Mouse (Mus musculus) midbrain, embryonic 15.5 days (tissue): Measurements from ENCODE around the gene Kat2a. TPM values are rescaled to one million over a fixed set of nuclear protein-coding genes. Genes with fewer than 3 reads are reported as not detected.
A peak's percentile ranks its signal among the peaks of the same experiment; 100 is the strongest.

Experiments
- ATAC-seq: fragments of 200-750 bp; cut with Nextera tagmentation; replicated peaks from 2 replicates; pipeline ENCODE4 v1.8.0; 2017; ENCODE audit warnings: moderate TSS enrichment
- H3K27ac ChIP-seq: fragments of 300-500 bp; sonication (generic); 2 replicates; pipeline ENCODE4 v1.5.1; 2015; ENCODE audit warnings: mild to moderate bottlenecking, inconsistent platforms
- H3K27me3 ChIP-seq: fragments of 300-500 bp; sonication (generic); replicated peaks from 2 replicates; pipeline ENCODE4 v1.6.1; 2015; ENCODE audit warnings: inconsistent platforms
- H3K36me3 ChIP-seq: fragments of 300-500 bp; sonication (generic); replicated peaks from 2 replicates; pipeline ENCODE4 v1.6.1; 2015; ENCODE audit warnings: inconsistent platforms
- H3K4me1 ChIP-seq: fragments of 300-500 bp; sonication (generic); 2 replicates; pipeline ENCODE4 v1.6.1; 2015; ENCODE audit warnings: inconsistent platforms
- H3K4me2 ChIP-seq: fragments of 300-500 bp; sonication (generic); 2 replicates; pipeline ENCODE4 v1.6.1; 2015; ENCODE audit warnings: inconsistent platforms, mild to moderate bottlenecking, moderate library complexity
- H3K4me3 ChIP-seq: fragments of 300-500 bp; sonication (generic); 2 replicates; pipeline ENCODE4 v1.5.1; 2015; ENCODE audit warnings: mild to moderate bottlenecking, inconsistent platforms
- H3K9ac ChIP-seq: fragments of 300-500 bp; sonication (generic); 2 replicates; pipeline ENCODE4 v1.6.1; 2015; ENCODE audit warnings: mild to moderate bottlenecking, inconsistent platforms
- H3K9me3 ChIP-seq: fragments of 300-500 bp; sonication (generic); 2 replicates; pipeline ENCODE4 v1.6.1; 2016; ENCODE audit warnings: inconsistent platforms
- WGBS: fragments of 180-500 bp; shearing (Covaris S2); methylation state at CpG from one replicate; pipeline ENCODE4 v1.1.7; 2015; ENCODE audit warnings: mixed read lengths; 5-methylcytosine and 5-hydroxymethylcytosine counted together
- polyA plus RNA-seq: library from polyadenylated mRNA; unstranded; fragments of >200 nt; fragmentation: Nextera tagmentation; extraction: Ambion mirVana; gene quantifications from 2 replicates; pipeline ENCODE4 v1.2.1, GENCODE M21; 2015

The Kat2a gene
- polyA plus RNA-seq, 1 experiment from 2014 or later = 67.2 TPM

- Histone ChIP-seq H3K27me3 (no peaks in the 10 kb centered on the region), H3K4me1 (peaks cover 22% of the 10 kb centered on the region), H3K9ac (no peak overlapping the region), H3K9me3 (no peaks in the 10 kb centered on the region), H3K27ac (no peak overlapping the region), H3K4me3 (no peak overlapping the region), H3K4me2 (no peak overlapping the region), H3K36me3 (peaks cover 22% of the 10 kb centered on the region)
- 94% methylated on average over 7 of the region's 7 CpGs for WGBS
- no peak for ATAC-seq
These were observed 6.2 kb upstream of the Kat2a start for GRCm38 (mm10) chr11:100718462-100718861.

- H3K4me1 ChIP-seq = peaks cover 16% of the 10 kb centered on the region
- H3K9me3 ChIP-seq = no peaks in the 10 kb centered on the region
- H3K27ac ChIP-seq = no peak overlapping the region
- no peak overlapping the region for H3K4me2 ChIP-seq
- no peak overlapping the region; the same call in 1 of the 2 replicates for H3K9ac ChIP-seq
- 87% methylated on average over 3 of the region's 3 CpGs for WGBS
- no peaks in the 10 kb centered on the region for H3K27me3 ChIP-seq
- H3K4me3 ChIP-seq = no peak overlapping the region
- peaks cover 22% of the 10 kb centered on the region for H3K36me3 ChIP-seq
- ATAC-seq = no peak
These were observed 4.4 kb upstream of the Kat2a start for GRCm38 (mm10) chr11:100716649-100717048.

GRCm38 (mm10) chr11:100714948-100715347 lies 2.7 kb upstream of the Kat2a start:
- no peak for ATAC-seq
- H3K9me3 ChIP-seq = no peaks in the 10 kb centered on the region

GRCm38 (mm10) chr11:100714534-100714915 lies 2.3 kb upstream of the Kat2a start:
- H3K27ac ChIP-seq = no peak overlapping the region
- 51% methylated on average over 6 of the region's 6 CpGs for WGBS
- peak overlapping the region; percentile 6; the same call in 1 of the 2 replicates for H3K9ac ChIP-seq
- H3K9me3 ChIP-seq = no peaks in the 10 kb centered on the region
- ATAC-seq = no peak
- H3K4me2 ChIP-seq = no peak overlapping the region
- H3K4me1 ChIP-seq = peaks cover 21% of the 10 kb centered on the region
- no peak overlapping the region for H3K4me3 ChIP-seq
- no peaks in the 10 kb centered on the region for H3K27me3 ChIP-seq
- peaks cover 27% of the 10 kb centered on the region for H3K36me3 ChIP-seq

More at GRCm38 (mm10) chr11:100714948-100715347, 2.7 kb upstream of the Kat2a start:
- no peak overlapping the region for H3K4me2 ChIP-seq
- H3K4me1 ChIP-seq = peaks cover 21% of the 10 kb centered on the region
- H3K4me3 ChIP-seq = no peak overlapping the region
- H3K9ac ChIP-seq = no peak overlapping the region
- WGBS = 75% methylated on average over 6 of the region's 6 CpGs
- H3K36me3 ChIP-seq = peaks cover 27% of the 10 kb centered on the region
- no peaks in the 10 kb centered on the region for H3K27me3 ChIP-seq
- no peak overlapping the region for H3K27ac ChIP-seq

GRCm38 (mm10) chr11:100713735-100714533 lies 1.7 kb upstream of the Kat2a start, which contains the start of gene Hspb9:
TSS of gene Hspb9 (plus strand) at chr11:100713850.
- ATAC-seq = no peak
- H3K27me3 ChIP-seq = no peaks in the 10 kb centered on the region
- no peak within 1 kb of the TSS for H3K4me3 ChIP-seq
- peaks cover 32% of the 10 kb centered on the region for H3K36me3 ChIP-seq
- no peaks in the 10 kb centered on the region for H3K9me3 ChIP-seq
- H3K27ac ChIP-seq = peak within 1 kb of the TSS; percentile 10; the same call in 1 of the 2 replicates
- peak within 1 kb of the TSS; percentile 12; the same call in 1 of the 2 replicates for H3K9ac ChIP-seq
- H3K4me1 ChIP-seq = peaks cover 21% of the 10 kb centered on the region
- H3K4me2 ChIP-seq = peak within 1 kb of the TSS; percentile 23; the same call in 1 of the 2 replicates
- 8% methylated on average over 38 of the region's 38 CpGs for WGBS

GRCm38 (mm10) chr11:100713174-100713573 lies 909 bp upstream of the Kat2a start:
- H3K4me1 ChIP-seq = peaks cover 21% of the 10 kb centered on the region
- H3K4me3 ChIP-seq = no peak overlapping the region
- 0 out of 2 replicates have a peak overlapping the region, but pooled peaks have one; percentile 12 for H3K9ac ChIP-seq
- no peaks in the 10 kb centered on the region for H3K9me3 ChIP-seq
- ATAC-seq = no peak
- H3K36me3 ChIP-seq = peaks cover 35% of the 10 kb centered on the region
- no peak overlapping the region for H3K27ac ChIP-seq
- H3K4me2 ChIP-seq = peak overlapping the region; percentile 23; the same call in 1 of the 2 replicates
- no peaks in the 10 kb centered on the region for H3K27me3 ChIP-seq
- WGBS = 66% methylated on average over 4 of the region's 4 CpGs

- H3K9ac ChIP-seq = peak overlapping the region; percentile 83
- H3K4me3 ChIP-seq = peak overlapping the region; percentile 90; the same call in 1 of the 2 replicates
- no peak for ATAC-seq
These were observed 1.3 kb downstream of the Kat2a start for GRCm38 (mm10) chr11:100710977-100711376.

GRCm38 (mm10) chr11:100710528-100710927 lies 1.7 kb downstream of the Kat2a start:
- Histone ChIP-seq H3K9me3 (no peaks in the 10 kb centered on the region), H3K4me1 (peaks cover 21% of the 10 kb centered on the region), H3K4me3 (no peak overlapping the region), H3K9ac (no peak overlapping the region), H3K36me3 (peaks cover 43% of the 10 kb centered on the region), H3K27ac (no peak overlapping the region), H3K4me2 (no peak overlapping the region), H3K27me3 (no peaks in the 10 kb centered on the region)
- WGBS = 92% methylated on average over 15 of the region's 15 CpGs
- ATAC-seq = no peak

More at GRCm38 (mm10) chr11:100710977-100711376, 1.3 kb downstream of the Kat2a start:
- Histone ChIP-seq H3K9me3 (no peaks in the 10 kb centered on the region), H3K4me1 (peaks cover 21% of the 10 kb centered on the region), H3K36me3 (peaks cover 39% of the 10 kb centered on the region), H3K4me2 (peak overlapping the region; percentile 84; the same call in 1 of the 2 replicates), H3K27ac (no peak overlapping the region), H3K27me3 (no peaks in the 10 kb centered on the region)
- 87% methylated on average over 4 of the region's 4 CpGs for WGBS

GRCm38 (mm10) chr11:100709201-100709810 lies 3.0 kb downstream of the Kat2a start:
- Histone ChIP-seq H3K36me3 (peaks cover 41% of the 10 kb centered on the region), H3K9ac (no peak overlapping the region), H3K9me3 (no peaks in the 10 kb centered on the region), H3K27ac (no peak overlapping the region), H3K4me2 (no peak overlapping the region), H3K27me3 (no peaks in the 10 kb centered on the region), H3K4me1 (peaks cover 21% of the 10 kb centered on the region), H3K4me3 (no peak overlapping the region)
- no peak for ATAC-seq
- 96% methylated on average over 9 of the region's 9 CpGs for WGBS

- no peak overlapping the region for H3K27ac ChIP-seq
- no peak overlapping the region for H3K4me2 ChIP-seq
- H3K4me3 ChIP-seq = no peak overlapping the region
- 94% methylated on average over 23 of the region's 23 CpGs for WGBS
- peaks cover 4% of the 10 kb centered on the region; the same call in 1 of the 2 replicates for H3K4me1 ChIP-seq
- ATAC-seq = no peak
- H3K36me3 ChIP-seq = peaks cover 38% of the 10 kb centered on the region
- H3K27me3 ChIP-seq = no peaks in the 10 kb centered on the region; the same call in 1 of the 2 replicates
- no peaks in the 10 kb centered on the region for H3K9me3 ChIP-seq
- H3K9ac ChIP-seq = no peak overlapping the region
These were observed 7.0 kb downstream of the Kat2a start for GRCm38 (mm10) chr11:100705095-100705747.

GRCm38 (mm10) chr11:100703851-100704531 lies 8.3 kb downstream of the Kat2a start, which contains the start of gene Dhx58:
TSS of gene Dhx58 (minus strand) at chr11:100704271.
- 75% methylated on average over 7 of the region's 7 CpGs for WGBS

More at GRCm38 (mm10) chr11:100703851-100704531, 8.3 kb downstream of the Kat2a start, which contains the start of gene Dhx58:
- peaks cover 4% of the 10 kb centered on the region; the same call in 1 of the 2 replicates for H3K4me1 ChIP-seq
- no peak within 1 kb of the TSS for H3K9ac ChIP-seq
- no peak within 1 kb of the TSS for H3K4me3 ChIP-seq
- no peak within 1 kb of the TSS for H3K4me2 ChIP-seq
- H3K27ac ChIP-seq = no peak within 1 kb of the TSS
- no peak for ATAC-seq
- H3K27me3 ChIP-seq = no peaks in the 10 kb centered on the region; the same call in 1 of the 2 replicates
- H3K36me3 ChIP-seq = peaks cover 32% of the 10 kb centered on the region
- H3K9me3 ChIP-seq = no peaks in the 10 kb centered on the region
